Mouse (Mus musculus): Measurements from ENCODE around the gene Atp6v1c2. TPM values are rescaled to one million over a fixed set of nuclear protein-coding genes. Genes with fewer than 3 reads are reported as not detected.

Gene Atp6v1c2
- polyA plus RNA-seq, 1 experiment from 2014 or later, result not detected

DNA sequence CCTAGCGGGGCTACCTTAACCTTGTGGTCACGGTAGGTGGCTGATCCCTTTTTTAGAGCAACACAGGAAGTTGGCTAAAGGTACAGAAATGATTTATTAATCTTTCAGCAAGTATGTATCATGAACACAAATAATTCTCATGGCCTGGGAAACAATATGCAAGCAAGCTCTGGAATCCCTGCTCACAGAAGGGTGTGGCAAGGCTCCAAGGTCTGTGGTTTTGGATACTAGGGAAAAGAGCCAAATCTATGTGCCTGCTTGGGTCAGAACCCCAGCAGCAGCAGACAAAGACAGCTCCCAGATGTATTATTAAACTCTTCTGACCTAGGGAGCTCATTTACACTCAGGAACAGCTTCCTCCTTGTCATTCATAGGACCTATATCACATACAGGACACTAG lies 40.1 kb downstream of the Atp6v1c2 start:
- ATAC-seq (ENCODE audit: insufficient read depth), result no peak
- no peak overlapping the region for H3K4me2 ChIP-seq
- WGBS (ENCODE audit: insufficient replicate concordance), result 57% methylated on average over 2 of the region's 2 CpGs
- H3K4me1 ChIP-seq (replicated peaks), result no peaks in the 10 kb centered on the region
- H3K36me3 ChIP-seq (replicated peaks), result peaks cover 13% of the 10 kb centered on the region
- no peak overlapping the region for H3K27ac ChIP-seq (replicated peaks)
- H3K9ac ChIP-seq, result no peak overlapping the region
- no peak overlapping the region for H3K4me3 ChIP-seq (replicated peaks)
- H3K9me3 ChIP-seq (replicated peaks), result no peaks in the 10 kb centered on the region
- no peaks in the 10 kb centered on the region for H3K27me3 ChIP-seq

DNA sequence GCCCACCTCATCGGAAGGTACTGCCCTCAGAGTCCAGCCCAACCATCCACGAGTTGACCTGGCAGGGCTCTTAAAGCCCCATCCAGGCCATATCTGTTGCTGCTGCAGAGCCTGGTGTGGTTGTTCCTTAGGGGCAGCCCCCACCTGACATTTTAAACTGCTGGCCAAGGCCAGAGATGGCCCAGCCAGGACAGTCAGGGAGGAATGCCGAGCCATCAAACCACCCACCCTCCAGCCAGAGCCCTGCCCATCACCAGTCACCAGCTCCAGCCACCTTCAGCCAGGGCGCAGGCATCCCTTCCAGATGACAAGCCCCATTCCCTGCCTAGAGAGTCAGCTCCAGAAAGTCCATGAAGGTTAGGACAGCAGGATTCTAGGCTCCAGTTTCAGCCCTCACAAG lies 40.7 kb downstream of the Atp6v1c2 start:
- H3K9ac ChIP-seq, result no peak overlapping the region
- no peaks in the 10 kb centered on the region for H3K27me3 ChIP-seq
- WGBS (ENCODE audit: insufficient replicate concordance), result 56% methylated on average over 4 of the region's 4 CpGs
- no peak for ATAC-seq (ENCODE audit: insufficient read depth)
- no peaks in the 10 kb centered on the region for H3K9me3 ChIP-seq (replicated peaks)
- H3K27ac ChIP-seq (replicated peaks), result no peak overlapping the region
- peaks cover 18% of the 10 kb centered on the region for H3K36me3 ChIP-seq (replicated peaks)
- H3K4me2 ChIP-seq, result no peak overlapping the region
- no peaks in the 10 kb centered on the region for H3K4me1 ChIP-seq (replicated peaks)
- H3K4me3 ChIP-seq (replicated peaks), result no peak overlapping the region

DNA sequence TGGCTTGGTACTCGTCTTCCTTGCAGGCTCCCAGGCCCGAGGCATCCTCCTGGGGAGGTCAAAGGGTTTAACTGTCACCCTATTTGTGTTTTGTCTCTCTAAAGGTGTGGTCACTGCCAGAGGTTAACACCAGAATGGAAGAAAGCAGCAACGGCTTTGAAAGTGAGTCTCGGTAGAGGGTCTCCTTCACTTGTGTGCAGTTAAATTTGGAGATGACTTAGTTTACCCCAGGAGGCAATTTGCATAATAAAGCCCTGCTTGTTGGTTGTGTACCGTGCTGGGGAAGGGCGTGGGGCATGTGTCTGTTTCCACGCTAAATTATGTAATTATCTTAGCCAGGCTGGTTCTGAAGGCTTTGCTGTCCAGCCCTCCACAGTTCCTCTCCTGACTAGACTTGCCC lies 55.3 kb downstream of the Atp6v1c2 start:
- Histone ChIP-seq H3K4me2 (no peak overlapping the region), H3K4me3 (replicated peaks) (no peak overlapping the region), H3K27ac (replicated peaks) (no peak overlapping the region), H3K36me3 (replicated peaks) (peaks cover 84% of the 10 kb centered on the region), H3K9ac (no peak overlapping the region), H3K4me1 (replicated peaks) (peaks cover 2% of the 10 kb centered on the region; the same call in 1 of the 2 replicates), H3K9me3 (replicated peaks) (no peaks in the 10 kb centered on the region), H3K27me3 (no peaks in the 10 kb centered on the region)
- 72% methylated on average over 7 of the region's 7 CpGs for WGBS (ENCODE audit: insufficient replicate concordance)
- ATAC-seq (ENCODE audit: insufficient read depth), result no peak

DNA sequence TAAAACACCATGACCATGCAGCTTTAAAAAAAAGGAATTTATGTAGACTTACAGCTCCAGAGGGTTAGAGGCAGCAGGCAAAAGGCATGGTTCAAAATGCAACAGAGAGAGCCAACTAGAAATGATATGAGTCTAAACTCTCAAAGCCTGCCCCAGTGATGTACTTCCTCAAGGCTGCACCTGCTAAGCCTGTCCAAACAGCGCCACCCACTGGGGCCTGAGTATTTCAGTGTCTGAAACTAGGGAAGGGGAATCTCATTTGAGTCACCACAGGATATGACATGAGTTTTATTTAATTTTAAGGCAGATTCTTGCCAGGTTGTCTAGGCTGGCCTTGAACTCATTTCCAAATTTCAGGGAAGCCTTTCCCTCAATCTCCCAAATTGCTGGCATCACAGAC lies 57.9 kb downstream of the Atp6v1c2 start:
- WGBS (ENCODE audit: insufficient replicate concordance), result 72% methylated on average over 1 of the region's 1 CpGs
- Histone ChIP-seq H3K27ac (replicated peaks) (no peak overlapping the region), H3K9ac (no peak overlapping the region), H3K4me3 (replicated peaks) (no peak overlapping the region), H3K36me3 (replicated peaks) (peaks cover 60% of the 10 kb centered on the region), H3K4me2 (no peak overlapping the region), H3K27me3 (no peaks in the 10 kb centered on the region), H3K4me1 (replicated peaks) (peaks cover 22% of the 10 kb centered on the region), H3K9me3 (replicated peaks) (no peaks in the 10 kb centered on the region)
- ATAC-seq (ENCODE audit: insufficient read depth), result no peak

DNA sequence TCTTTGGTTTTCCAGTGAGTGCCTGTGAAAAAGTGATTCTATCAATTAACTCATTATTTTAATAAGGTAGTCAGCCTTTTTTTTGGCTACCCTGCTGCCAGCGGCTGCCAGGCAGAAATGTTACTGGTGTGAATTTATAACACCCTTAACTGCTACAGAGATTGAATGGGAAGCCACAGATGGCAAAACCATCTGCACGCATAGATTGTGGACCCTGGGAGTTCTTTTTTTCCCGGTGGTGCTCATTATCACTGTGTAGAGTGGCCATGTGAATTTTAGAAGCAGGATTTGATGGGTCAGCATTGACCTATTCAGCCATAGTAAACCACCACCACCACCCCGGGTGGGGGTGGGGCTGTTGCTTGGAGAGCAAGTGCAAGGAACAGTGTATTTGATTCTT lies 61.8 kb downstream of the Atp6v1c2 start:
- no peaks in the 10 kb centered on the region for H3K27me3 ChIP-seq
- H3K4me1 ChIP-seq (replicated peaks), result peaks cover 28% of the 10 kb centered on the region
- 7% methylated on average over 4 of the region's 4 CpGs for WGBS (ENCODE audit: insufficient replicate concordance)
- ATAC-seq (ENCODE audit: insufficient read depth), result no peak
- H3K36me3 ChIP-seq (replicated peaks), result peaks cover 23% of the 10 kb centered on the region
- H3K4me2 ChIP-seq, result peak overlapping the region; percentile 87
- peak overlapping the region; percentile 81 for H3K4me3 ChIP-seq (replicated peaks)
- H3K27ac ChIP-seq (replicated peaks), result no peak overlapping the region; the same call in 1 of the 2 replicates
- no peaks in the 10 kb centered on the region for H3K9me3 ChIP-seq (replicated peaks)
- peak overlapping the region; percentile 86 for H3K9ac ChIP-seq

DNA sequence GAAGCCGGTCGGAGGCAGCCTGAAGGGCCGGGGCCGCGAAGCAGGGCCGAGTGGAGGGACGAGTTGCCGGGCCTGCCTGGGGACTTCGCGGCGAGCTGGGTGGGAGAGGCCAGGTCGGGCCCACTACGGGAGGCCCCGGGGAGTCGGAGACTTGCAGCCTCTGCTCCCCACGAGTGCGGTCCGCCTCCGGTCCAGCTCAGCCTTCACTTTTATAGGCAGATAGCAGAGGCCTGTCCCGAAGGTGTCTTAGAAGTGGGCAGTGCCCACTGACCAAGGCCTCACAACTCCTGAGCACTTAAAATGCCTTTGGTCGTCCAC lies 62.5 kb downstream of the Atp6v1c2 start:
- H3K36me3 ChIP-seq (replicated peaks), result peaks cover 17% of the 10 kb centered on the region
- under 1% methylated on average over 21 of the region's 21 CpGs for WGBS (ENCODE audit: insufficient replicate concordance)
- H3K27ac ChIP-seq (replicated peaks), result peak overlapping the region; percentile 77
- ATAC-seq (ENCODE audit: insufficient read depth), result peak; percentile 72
- no peaks in the 10 kb centered on the region for H3K9me3 ChIP-seq (replicated peaks)
- H3K4me2 ChIP-seq, result peak overlapping the region; percentile 87
- peak overlapping the region; percentile 81 for H3K4me3 ChIP-seq (replicated peaks)
- peak overlapping the region; percentile 86 for H3K9ac ChIP-seq
- no peaks in the 10 kb centered on the region for H3K27me3 ChIP-seq
- peaks cover 28% of the 10 kb centered on the region for H3K4me1 ChIP-seq (replicated peaks)

DNA sequence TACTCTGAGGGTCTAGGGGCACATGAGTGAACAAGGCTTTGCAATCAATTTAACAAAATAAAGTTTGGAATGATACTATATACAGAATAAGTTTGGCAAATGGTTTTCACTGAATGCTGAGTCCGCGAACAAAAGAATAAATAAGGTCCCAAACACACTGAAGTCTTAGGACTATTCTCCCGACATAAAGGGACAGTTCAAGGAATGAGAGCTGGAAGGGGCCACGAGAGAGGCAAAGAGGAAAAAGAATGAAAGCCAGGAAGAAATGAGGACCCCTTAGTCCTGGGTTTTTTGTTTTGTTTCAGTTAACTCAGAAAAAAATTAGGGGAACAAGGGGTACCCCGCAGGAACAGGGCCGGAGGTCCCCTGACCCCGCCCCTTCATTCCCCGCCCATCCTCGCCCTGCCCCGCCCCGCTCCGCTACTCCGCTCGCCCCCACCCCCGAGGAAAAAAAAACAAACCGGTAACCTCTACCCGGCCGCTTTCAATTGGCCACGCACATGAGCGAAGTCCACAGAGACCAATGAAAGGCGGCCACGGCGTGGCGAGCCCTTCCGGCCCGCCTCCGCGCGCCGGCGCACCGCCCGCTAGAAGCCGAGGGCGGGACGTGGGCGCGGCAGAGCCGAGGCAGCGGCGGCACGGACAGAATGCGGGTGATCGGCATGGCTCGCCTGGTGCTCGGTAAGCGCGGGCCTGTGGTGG lies 63.0 kb downstream of the Atp6v1c2 start, which contains the start of gene Pdia6:
TSS of gene Pdia6 (plus strand) at position 575 of the 702 bp plus-strand sequence.
- peak; percentile 100 for ATAC-seq (ENCODE audit: insufficient read depth)
- Histone ChIP-seq H3K27ac (replicated peaks) (peak within 1 kb of the TSS; percentile 77), H3K27me3 (no peaks in the 10 kb centered on the region), H3K4me1 (replicated peaks) (peaks cover 28% of the 10 kb centered on the region), H3K36me3 (replicated peaks) (peaks cover 12% of the 10 kb centered on the region), H3K9me3 (replicated peaks) (no peaks in the 10 kb centered on the region), H3K9ac (peak within 1 kb of the TSS; percentile 86), H3K4me2 (peak within 1 kb of the TSS; percentile 87), H3K4me3 (replicated peaks) (peak within 1 kb of the TSS; percentile 81)
- 2% methylated on average over 47 of the region's 48 CpGs for WGBS (ENCODE audit: insufficient replicate concordance)

DNA sequence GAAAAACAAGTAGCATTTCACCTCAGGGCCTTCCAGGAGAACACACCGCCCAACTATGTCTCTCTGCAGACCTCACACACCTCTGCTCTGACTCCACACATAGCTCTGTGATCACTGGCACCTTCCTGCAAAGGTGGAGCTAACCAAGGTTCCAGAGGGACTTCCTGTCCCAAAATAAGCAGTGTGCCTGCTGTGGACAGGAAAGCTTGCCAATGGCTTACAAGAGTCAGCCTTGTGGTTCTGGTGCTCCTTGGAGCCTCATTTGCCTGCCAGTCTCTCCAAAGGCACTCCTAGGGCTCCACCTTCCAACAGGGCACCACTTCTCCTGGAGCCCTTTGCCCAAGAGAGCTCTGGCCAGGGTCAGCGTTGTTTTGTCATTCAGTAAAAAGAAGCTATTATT lies 64.3 kb downstream of the Atp6v1c2 start:
- H3K27ac ChIP-seq (replicated peaks), result no peak overlapping the region
- no peak overlapping the region for H3K9ac ChIP-seq
- H3K36me3 ChIP-seq (replicated peaks), result 0 out of 2 replicates have a peak, but pooled peaks cover 4% of the 10 kb centered on the region
- no peak overlapping the region for H3K4me2 ChIP-seq
- H3K9me3 ChIP-seq (replicated peaks), result no peaks in the 10 kb centered on the region
- no peaks in the 10 kb centered on the region for H3K27me3 ChIP-seq
- peaks cover 28% of the 10 kb centered on the region for H3K4me1 ChIP-seq (replicated peaks)
- no peak for ATAC-seq (ENCODE audit: insufficient read depth)
- 74% methylated on average over 2 of the region's 2 CpGs for WGBS (ENCODE audit: insufficient replicate concordance)
- no peak overlapping the region for H3K4me3 ChIP-seq (replicated peaks)

DNA sequence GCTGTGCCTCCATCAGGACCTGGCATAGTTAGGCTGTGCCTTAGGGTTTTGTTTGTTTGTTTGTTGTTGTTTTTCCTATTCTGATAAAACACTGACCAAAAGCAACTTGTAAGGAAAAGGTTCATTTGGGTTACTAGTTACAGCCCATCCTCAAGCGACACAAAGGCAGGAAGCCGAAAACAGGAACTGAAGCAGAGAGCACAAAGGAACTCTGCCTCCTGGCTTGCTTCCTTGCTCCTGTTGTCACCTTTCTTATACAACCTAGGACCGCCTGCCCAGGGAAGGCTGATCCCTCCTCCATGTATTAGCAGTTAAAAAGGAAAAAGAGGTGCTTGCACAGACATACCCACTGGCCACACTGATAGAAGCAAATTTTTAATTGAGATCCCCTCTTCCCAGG lies 65.3 kb downstream of the Atp6v1c2 start:
- H3K9me3 ChIP-seq (replicated peaks), result no peaks in the 10 kb centered on the region
- H3K9ac ChIP-seq, result no peak overlapping the region
- H3K4me1 ChIP-seq (replicated peaks), result peaks cover 26% of the 10 kb centered on the region
- H3K36me3 ChIP-seq (replicated peaks), result 0 out of 2 replicates have a peak, but pooled peaks cover 2% of the 10 kb centered on the region
- H3K4me3 ChIP-seq (replicated peaks), result no peak overlapping the region
- H3K27me3 ChIP-seq, result no peaks in the 10 kb centered on the region
- H3K4me2 ChIP-seq, result no peak overlapping the region
- ATAC-seq (ENCODE audit: insufficient read depth), result no peak
- 42% methylated on average over 3 of the region's 3 CpGs for WGBS (ENCODE audit: insufficient replicate concordance)
- no peak overlapping the region for H3K27ac ChIP-seq (replicated peaks)

DNA sequence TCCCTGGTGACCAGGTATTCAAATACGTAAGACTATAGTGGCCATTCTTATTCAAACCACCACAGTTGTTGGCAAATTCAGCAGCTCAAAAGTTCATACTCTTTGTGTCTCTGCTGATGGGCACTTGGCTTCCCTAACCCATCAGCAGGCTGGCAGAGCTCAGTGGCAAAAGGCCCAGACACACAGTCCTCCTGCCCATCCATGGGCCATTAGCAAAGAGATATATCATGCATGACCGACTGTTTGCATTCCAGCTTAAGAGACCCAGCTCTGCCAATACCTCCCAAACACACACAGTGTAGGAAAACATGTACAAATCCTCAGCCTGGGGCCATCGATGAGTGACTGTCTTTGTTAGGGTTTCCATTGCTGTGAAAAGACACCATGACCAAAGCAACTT lies 68.2 kb downstream of the Atp6v1c2 start:
- H3K4me1 ChIP-seq (replicated peaks), result peaks cover 5% of the 10 kb centered on the region; the same call in 1 of the 2 replicates
- H3K4me3 ChIP-seq (replicated peaks), result no peak overlapping the region
- no peak overlapping the region for H3K27ac ChIP-seq (replicated peaks)
- WGBS (ENCODE audit: insufficient replicate concordance), result 64% methylated on average over 3 of the region's 3 CpGs
- no peaks in the 10 kb centered on the region for H3K36me3 ChIP-seq (replicated peaks)
- no peak overlapping the region for H3K4me2 ChIP-seq
- no peak for ATAC-seq (ENCODE audit: insufficient read depth)
- H3K9ac ChIP-seq, result no peak overlapping the region
- H3K9me3 ChIP-seq (replicated peaks), result no peaks in the 10 kb centered on the region
- no peaks in the 10 kb centered on the region for H3K27me3 ChIP-seq

DNA sequence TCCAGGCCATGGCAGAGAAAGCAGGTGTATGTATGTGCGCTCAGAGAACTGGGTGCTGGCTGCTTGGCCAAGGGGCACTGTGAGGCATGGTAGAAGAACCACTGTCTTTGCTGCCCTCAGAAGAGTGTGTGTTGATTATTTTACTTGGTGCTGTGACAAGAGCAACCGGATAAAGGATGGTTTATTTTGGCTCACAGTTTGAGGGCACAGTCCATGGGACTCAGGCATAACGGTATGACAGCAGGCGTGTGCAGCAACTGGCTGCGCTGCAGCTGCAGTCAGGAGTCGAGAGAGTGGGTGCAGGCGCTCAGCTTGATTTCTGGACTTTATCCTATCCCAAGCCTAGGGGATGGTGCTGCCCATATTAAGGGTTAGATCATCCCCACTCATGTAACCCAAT lies 70.7 kb downstream of the Atp6v1c2 start:
- ATAC-seq (ENCODE audit: insufficient read depth), result no peak

DNA sequence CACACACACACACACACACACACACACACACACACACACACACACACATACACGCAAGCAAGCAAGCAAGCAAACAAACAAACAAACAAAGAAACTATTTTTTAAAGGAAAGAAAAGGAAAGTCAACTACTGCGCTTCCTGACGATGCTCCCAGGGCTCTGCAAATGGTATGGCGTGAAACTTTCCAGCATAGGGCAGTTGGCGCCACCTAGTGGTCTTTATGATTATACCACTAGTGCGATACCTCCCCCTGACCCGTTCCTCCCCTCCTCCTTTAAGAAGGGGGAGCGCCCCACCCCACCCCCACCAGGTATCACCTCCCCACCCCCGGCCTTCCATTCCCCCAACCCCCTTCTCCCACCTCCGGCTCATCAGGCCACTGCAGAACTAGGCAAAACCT lies 72.3 kb downstream of the Atp6v1c2 start:
- ATAC-seq (ENCODE audit: insufficient read depth), result no peak
- H3K9me3 ChIP-seq (replicated peaks), result no peaks in the 10 kb centered on the region
- 6% methylated on average over 10 of the region's 10 CpGs for WGBS (ENCODE audit: insufficient replicate concordance)
- H3K36me3 ChIP-seq (replicated peaks), result no peaks in the 10 kb centered on the region
- no peak overlapping the region for H3K4me3 ChIP-seq (replicated peaks)
- no peak overlapping the region for H3K27ac ChIP-seq (replicated peaks)
- H3K4me2 ChIP-seq, result no peak overlapping the region
- no peaks in the 10 kb centered on the region for H3K4me1 ChIP-seq (replicated peaks)
- no peak overlapping the region for H3K9ac ChIP-seq
- H3K27me3 ChIP-seq, result peaks cover 10% of the 10 kb centered on the region; the same call in 1 of the 2 replicates

More for the DNA sequence above, 70.7 kb downstream of the Atp6v1c2 start:
- Histone ChIP-seq H3K4me1 (replicated peaks) (no peaks in the 10 kb centered on the region), H3K9me3 (replicated peaks) (no peaks in the 10 kb centered on the region), H3K4me2 (no peak overlapping the region), H3K4me3 (replicated peaks) (no peak overlapping the region), H3K9ac (no peak overlapping the region), H3K27ac (replicated peaks) (no peak overlapping the region), H3K36me3 (replicated peaks) (no peaks in the 10 kb centered on the region), H3K27me3 (peaks cover 8% of the 10 kb centered on the region; the same call in 1 of the 2 replicates)
- WGBS (ENCODE audit: insufficient replicate concordance), result 73% methylated on average over 7 of the region's 7 CpGs
